Mouse (Mus musculus) stomach, postnatal 0 days (tissue): ENCODE results near the gene Apobec3.

Experiments used
- CTCF ChIP-seq: IDR thresholded peaks from 2 replicates; pipeline ENCODE4 v1.5.1; 2016; ENCODE audit warnings: antibody characterized with exemption, low read depth, mild to moderate bottlenecking, moderate library complexity
- EP300 ChIP-seq: optimal IDR thresholded peaks from 2 replicates; pipeline ENCODE3; 2016; ENCODE audit warnings: antibody characterized with exemption

GRCm38 (mm10) chr15:79918485-79918884, 27.0 kb downstream of the Apobec3 start:
- TF ChIP-seq EP300 (no peak), CTCF (no peak)
